Mouse (Mus musculus) heart, embryonic 12.5 days (tissue): ENCODE results near the gene Rmi2. TPM values are rescaled to one million over a fixed set of nuclear protein-coding genes. Genes with fewer than 3 reads are reported as not detected.

Source experiments
- ATAC-seq: fragments of 200-750 bp; cut with Nextera tagmentation; 2 replicates; pipeline ENCODE4 v1.8.0; 2017; ENCODE audit warnings: moderate TSS enrichment, moderate library complexity; ENCODE audit not compliant: insufficient number of reproducible peaks, low FRiP score
- H3K27ac ChIP-seq: fragments of 300-500 bp; sonication (generic); 2 replicates; pipeline ENCODE4 v1.5.1; 2016; ENCODE audit warnings: mild to moderate bottlenecking, moderate library complexity; ENCODE audit not compliant: poor library complexity, severe bottlenecking
- H3K27me3 ChIP-seq: fragments of 300-500 bp; sonication (generic); replicated peaks from 2 replicates; pipeline ENCODE4 v1.6.1; 2016; ENCODE audit warnings: mild to moderate bottlenecking, moderate library complexity
- H3K36me3 ChIP-seq: fragments of 300-500 bp; sonication (generic); 2 replicates; pipeline ENCODE4 v1.6.1; 2016; ENCODE audit warnings: mild to moderate bottlenecking, moderate library complexity
- H3K4me1 ChIP-seq: fragments of 300-500 bp; sonication (generic); replicated peaks from 2 replicates; pipeline ENCODE4 v1.6.1; 2016; ENCODE audit warnings: mild to moderate bottlenecking
- H3K4me2 ChIP-seq: fragments of 300-500 bp; sonication (generic); 2 replicates; pipeline ENCODE4 v1.6.1; 2016; ENCODE audit warnings: mild to moderate bottlenecking, moderate library complexity
- H3K4me3 ChIP-seq: fragments of 300-500 bp; sonication (generic); 2 replicates; pipeline ENCODE4 v1.5.1; 2016; ENCODE audit warnings: mild to moderate bottlenecking
- H3K9ac ChIP-seq: fragments of 300-500 bp; sonication (generic); 2 replicates; pipeline ENCODE4 v1.6.1; 2016; ENCODE audit warnings: mild to moderate bottlenecking, moderate library complexity
- H3K9me3 ChIP-seq: fragments of 300-500 bp; sonication (generic); replicated peaks from 2 replicates; pipeline ENCODE4 v1.6.1; 2016; ENCODE audit warnings: mild to moderate bottlenecking, moderate library complexity
- WGBS: fragments of 180-500 bp; shearing (Covaris S2); methylation state at CpG from one replicate; pipeline ENCODE4 v1.1.7; 2016; 5-methylcytosine and 5-hydroxymethylcytosine counted together
- polyA plus RNA-seq: library from polyadenylated mRNA; unstranded; fragments of >200 nt; fragmentation: Nextera tagmentation; extraction: Ambion mirVana; gene quantifications from 2 replicates; pipeline ENCODE4 v1.2.1, GENCODE M21; 2016

The Rmi2 gene
- polyA plus RNA-seq, 1 experiment from 2014 or later: 5.0 TPM

DNA sequence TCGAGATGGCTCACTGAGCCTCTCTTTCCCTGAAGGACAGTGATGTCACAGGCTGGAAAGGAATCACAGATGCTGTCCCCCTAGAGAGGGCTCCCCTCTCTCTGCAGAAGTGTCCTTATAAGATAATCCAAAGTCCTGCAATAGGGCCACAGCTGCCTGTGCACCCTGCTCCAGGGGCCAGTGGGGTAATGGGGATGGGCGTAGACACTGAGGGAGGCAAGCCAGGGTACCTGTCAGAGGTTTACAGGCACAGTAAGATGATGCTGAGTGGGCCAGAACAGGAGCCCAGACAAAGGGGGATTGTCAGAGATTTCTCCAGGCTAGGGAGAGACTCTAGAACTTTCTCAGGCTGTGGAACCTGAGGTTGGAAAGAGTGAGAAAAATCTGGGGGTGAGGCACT is 32.6 kb downstream of the Rmi2 start:
- Histone ChIP-seq H3K27me3 (peaks cover 13% of the 10 kb centered on the region; the same call in 1 of the 2 replicates), H3K9me3 (no peaks in the 10 kb centered on the region), H3K9ac (no peak overlapping the region), H3K4me1 (peaks cover 34% of the 10 kb centered on the region), H3K27ac (no peak overlapping the region), H3K36me3 (no peaks in the 10 kb centered on the region), H3K4me3 (no peak overlapping the region), H3K4me2 (no peak overlapping the region)
- ATAC-seq: no peak
- WGBS: 84% methylated on average over 2 of the region's 2 CpGs

DNA sequence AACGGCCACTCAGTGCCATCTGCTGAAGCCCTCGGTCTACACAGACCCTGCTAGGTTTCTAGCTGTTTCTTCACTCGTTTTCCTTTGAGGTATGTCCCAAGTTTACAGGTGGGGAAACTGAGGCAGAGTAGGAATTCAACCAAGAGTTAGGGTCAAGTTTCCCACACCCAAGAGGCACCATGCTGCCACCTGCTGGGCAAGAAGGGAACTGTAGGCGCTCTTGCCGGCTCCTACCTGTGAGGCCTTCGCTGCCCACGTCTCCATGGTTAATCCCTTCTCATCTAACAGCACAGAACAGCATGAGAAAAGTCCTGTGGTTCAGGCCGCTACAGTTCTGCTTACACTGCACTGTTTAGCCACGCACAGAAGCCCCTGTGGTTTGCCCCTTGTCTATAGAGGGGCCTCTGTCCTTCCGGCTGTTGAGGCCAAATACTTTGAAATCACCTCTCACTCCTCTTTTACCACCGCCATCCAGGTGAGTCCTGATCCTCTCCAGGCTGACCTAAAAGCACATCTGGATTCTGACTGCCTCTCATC is 33.1 kb downstream of the Rmi2 start:
- H3K4me1 ChIP-seq: peaks cover 34% of the 10 kb centered on the region
- ATAC-seq: no peak
- H3K36me3 ChIP-seq: no peaks in the 10 kb centered on the region
- H3K9me3 ChIP-seq: no peaks in the 10 kb centered on the region
- no peak overlapping the region for H3K27ac ChIP-seq
- no peak overlapping the region for H3K4me2 ChIP-seq
- WGBS: 36% methylated on average over 11 of the region's 11 CpGs
- H3K27me3 ChIP-seq: peaks cover 17% of the 10 kb centered on the region; the same call in 1 of the 2 replicates
- H3K9ac ChIP-seq: no peak overlapping the region
- no peak overlapping the region for H3K4me3 ChIP-seq

DNA sequence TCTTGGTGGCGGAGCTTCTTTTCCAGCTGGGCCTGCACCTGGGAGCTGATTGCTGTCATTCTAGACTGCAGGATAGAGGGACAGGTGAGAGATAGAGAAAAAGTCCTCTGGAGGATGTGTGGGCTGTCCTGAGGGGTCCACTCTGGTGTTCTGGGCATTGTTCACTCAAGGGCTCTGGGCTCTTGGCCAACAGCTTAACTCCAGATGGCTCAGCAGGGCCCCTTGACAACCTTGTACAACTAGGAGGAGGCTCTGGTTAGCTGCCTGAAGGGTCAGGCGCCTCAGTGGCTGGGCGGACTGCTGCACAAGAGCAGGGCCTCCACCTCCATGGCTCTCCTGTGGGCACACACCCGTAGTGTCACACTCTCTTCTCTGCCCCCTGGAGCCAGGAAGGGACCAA is 36.1 kb downstream of the Rmi2 start:
- peak overlapping the region; percentile 54; the same call in 1 of the 2 replicates for H3K27ac ChIP-seq
- peaks cover 27% of the 10 kb centered on the region; the same call in 1 of the 2 replicates for H3K27me3 ChIP-seq
- peak; percentile 58 for ATAC-seq
- no peaks in the 10 kb centered on the region for H3K9me3 ChIP-seq
- WGBS: 38% methylated on average over 4 of the region's 4 CpGs
- H3K4me3 ChIP-seq: no peak overlapping the region
- H3K36me3 ChIP-seq: no peaks in the 10 kb centered on the region
- no peak overlapping the region for H3K4me2 ChIP-seq
- peaks cover 43% of the 10 kb centered on the region for H3K4me1 ChIP-seq
- H3K9ac ChIP-seq: no peak overlapping the region

DNA sequence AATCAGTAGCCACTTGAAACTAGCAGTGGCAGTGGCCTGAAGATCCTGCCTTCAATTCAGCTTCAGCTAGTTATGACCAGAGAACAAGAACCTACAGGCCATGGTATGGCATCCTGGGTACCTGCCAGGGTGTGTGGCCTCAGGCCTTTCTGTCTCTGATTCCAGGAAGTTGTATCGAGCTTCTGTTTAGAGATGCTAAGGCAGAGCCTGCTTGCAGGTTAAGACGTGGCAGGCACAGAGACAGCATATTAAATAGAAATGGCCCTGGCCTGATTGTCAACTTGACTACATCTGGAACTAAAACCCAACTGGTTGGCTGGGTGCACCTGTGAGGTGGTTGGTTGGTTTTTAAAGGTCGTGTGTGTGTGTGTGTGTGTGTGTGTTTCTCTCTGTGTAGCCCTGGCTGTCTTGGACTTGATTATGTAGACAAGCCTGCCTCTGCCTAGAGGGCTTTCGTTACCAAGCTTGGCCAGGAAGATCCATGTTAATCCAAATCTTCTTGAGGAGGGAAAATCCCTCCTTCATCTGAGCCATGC is 38.0 kb downstream of the Rmi2 start:
- Histone ChIP-seq H3K4me1 (peaks cover 43% of the 10 kb centered on the region), H3K9ac (no peak overlapping the region), H3K4me2 (no peak overlapping the region), H3K9me3 (no peaks in the 10 kb centered on the region), H3K27me3 (peaks cover 16% of the 10 kb centered on the region; the same call in 1 of the 2 replicates), H3K4me3 (no peak overlapping the region), H3K27ac (no peak overlapping the region), H3K36me3 (no peaks in the 10 kb centered on the region)
- WGBS: 60% methylated on average over 4 of the region's 4 CpGs
- no peak for ATAC-seq

DNA sequence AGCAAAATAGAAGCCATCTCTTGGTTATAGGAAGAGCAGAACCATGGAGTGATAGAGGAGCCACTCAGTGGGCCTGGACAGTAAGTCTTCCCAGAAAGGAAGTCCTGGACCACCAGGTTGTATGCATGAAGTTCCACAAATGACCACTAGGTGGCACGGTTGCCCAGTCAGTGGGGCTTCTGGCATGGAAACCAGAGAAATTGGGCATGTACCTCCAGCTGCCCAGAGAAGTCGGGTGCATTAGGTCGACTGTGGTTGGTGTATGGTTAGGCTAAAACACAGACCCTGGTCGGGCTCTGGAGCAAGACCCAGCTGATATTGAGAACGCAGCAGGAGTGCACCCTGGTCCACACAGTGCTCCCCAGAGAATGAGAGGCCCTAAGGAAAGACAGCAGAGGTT is 38.8 kb downstream of the Rmi2 start:
- WGBS: 7% methylated on average over 5 of the region's 5 CpGs

DNA sequence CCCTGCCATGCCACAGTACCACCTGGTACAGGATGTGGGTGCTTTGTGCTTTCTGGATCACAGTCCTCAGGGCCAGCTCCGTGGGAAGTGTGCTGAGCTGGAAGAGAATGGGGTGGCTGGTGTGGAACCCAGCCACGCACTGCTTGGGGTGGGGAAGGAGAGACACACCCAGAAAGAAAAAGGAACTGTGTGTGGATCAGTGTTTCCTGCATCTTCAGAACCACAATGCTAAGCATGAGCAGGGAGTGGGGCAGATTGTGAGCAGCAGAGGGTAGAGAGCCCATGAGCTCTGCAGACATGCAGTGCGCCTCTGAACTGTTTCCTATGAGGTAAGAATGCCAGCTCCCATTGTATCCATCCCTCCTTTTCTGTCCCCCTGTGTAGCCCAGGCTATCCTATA is 43.4 kb downstream of the Rmi2 start:
- H3K9ac ChIP-seq: no peak overlapping the region
- 0 out of 2 replicates have a peak, but pooled peaks cover 11% of the 10 kb centered on the region for H3K4me1 ChIP-seq
- peaks cover 17% of the 10 kb centered on the region for H3K27me3 ChIP-seq
- no peak overlapping the region for H3K4me2 ChIP-seq
- WGBS: 75% methylated on average over 3 of the region's 3 CpGs
- no peaks in the 10 kb centered on the region for H3K36me3 ChIP-seq
- H3K9me3 ChIP-seq: no peaks in the 10 kb centered on the region
- no peak overlapping the region for H3K4me3 ChIP-seq
- ATAC-seq: no peak
- no peak overlapping the region for H3K27ac ChIP-seq

More for the DNA sequence above, 38.8 kb downstream of the Rmi2 start:
- no peak overlapping the region for H3K9ac ChIP-seq
- no peak overlapping the region for H3K27ac ChIP-seq
- no peak overlapping the region for H3K4me2 ChIP-seq
- H3K4me3 ChIP-seq: no peak overlapping the region
- peaks cover 23% of the 10 kb centered on the region; the same call in 1 of the 2 replicates for H3K27me3 ChIP-seq
- no peaks in the 10 kb centered on the region for H3K9me3 ChIP-seq
- peaks cover 43% of the 10 kb centered on the region for H3K4me1 ChIP-seq
- ATAC-seq: no peak
- H3K36me3 ChIP-seq: no peaks in the 10 kb centered on the region

DNA sequence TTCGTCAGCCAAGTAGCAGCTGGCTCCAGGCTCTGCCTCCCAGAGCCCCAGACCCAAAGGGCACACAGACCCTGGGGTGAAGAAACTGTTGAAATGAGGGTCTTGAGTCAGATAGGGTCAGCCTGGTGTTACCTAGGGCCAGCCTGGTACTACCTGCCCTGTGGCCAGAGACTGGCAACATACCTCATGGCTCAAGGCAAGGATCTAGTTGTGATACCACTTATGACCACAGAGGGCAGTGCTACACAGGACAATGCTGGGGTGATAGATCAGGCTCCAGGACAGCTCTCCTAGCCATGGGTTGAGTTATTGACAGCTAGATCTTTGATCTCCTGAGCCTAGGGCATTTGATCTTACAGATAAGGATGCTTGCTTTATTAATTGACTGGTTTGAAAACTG is 44.6 kb downstream of the Rmi2 start:
- Histone ChIP-seq H3K4me2 (no peak overlapping the region), H3K36me3 (no peaks in the 10 kb centered on the region), H3K27ac (no peak overlapping the region), H3K4me1 (0 out of 2 replicates have a peak, but pooled peaks cover 8% of the 10 kb centered on the region), H3K27me3 (peaks cover 10% of the 10 kb centered on the region; the same call in 1 of the 2 replicates), H3K9me3 (no peaks in the 10 kb centered on the region), H3K4me3 (no peak overlapping the region), H3K9ac (no peak overlapping the region)
- ATAC-seq: 0 out of 2 replicates have a peak, but pooled peaks have one; percentile 13
- 100% methylated on average over 1 of the region's 1 CpGs for WGBS

DNA sequence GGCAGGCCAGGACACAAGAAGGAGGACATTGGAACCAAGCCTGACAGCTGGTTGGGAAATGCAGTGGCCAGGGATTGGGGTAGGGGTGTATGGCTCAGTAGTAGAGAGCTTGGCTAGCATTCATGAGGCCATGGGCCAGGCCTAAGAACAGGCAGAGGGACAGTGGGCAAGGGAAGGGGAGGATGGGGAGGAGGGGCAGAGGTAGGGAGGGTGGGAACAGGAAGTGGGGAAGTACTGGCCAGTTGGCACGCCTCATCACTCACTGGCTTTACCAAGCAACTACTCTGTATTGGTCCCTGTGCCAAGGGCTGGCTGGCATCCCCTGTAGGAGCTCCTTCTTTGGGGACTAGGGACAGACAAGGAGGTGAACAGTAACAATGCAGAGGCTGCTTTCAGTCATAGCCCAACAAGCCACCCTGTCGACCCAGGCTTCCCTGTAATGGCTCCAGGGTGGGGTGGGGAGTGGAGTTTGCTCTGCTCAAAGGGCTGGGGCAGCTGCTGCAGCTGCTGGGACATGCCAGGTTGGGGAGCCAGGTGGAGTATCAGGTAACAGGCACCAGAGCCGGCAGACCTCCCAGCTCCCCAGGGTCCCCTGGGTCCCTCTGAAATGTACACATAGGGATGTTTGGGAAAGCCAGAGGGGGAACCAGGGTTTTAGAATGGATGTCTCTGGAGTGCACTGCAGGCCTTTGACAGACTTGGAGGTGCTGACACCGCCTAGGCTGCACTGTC is 46.5 kb downstream of the Rmi2 start:
- Histone ChIP-seq H3K9me3 (no peaks in the 10 kb centered on the region), H3K27ac (no peak overlapping the region), H3K4me2 (no peak overlapping the region), H3K27me3 (peaks cover 10% of the 10 kb centered on the region; the same call in 1 of the 2 replicates), H3K4me1 (no peaks in the 10 kb centered on the region), H3K36me3 (no peaks in the 10 kb centered on the region), H3K4me3 (no peak overlapping the region), H3K9ac (no peak overlapping the region)
- no peak for ATAC-seq
- 54% methylated on average over 4 of the region's 4 CpGs for WGBS

DNA sequence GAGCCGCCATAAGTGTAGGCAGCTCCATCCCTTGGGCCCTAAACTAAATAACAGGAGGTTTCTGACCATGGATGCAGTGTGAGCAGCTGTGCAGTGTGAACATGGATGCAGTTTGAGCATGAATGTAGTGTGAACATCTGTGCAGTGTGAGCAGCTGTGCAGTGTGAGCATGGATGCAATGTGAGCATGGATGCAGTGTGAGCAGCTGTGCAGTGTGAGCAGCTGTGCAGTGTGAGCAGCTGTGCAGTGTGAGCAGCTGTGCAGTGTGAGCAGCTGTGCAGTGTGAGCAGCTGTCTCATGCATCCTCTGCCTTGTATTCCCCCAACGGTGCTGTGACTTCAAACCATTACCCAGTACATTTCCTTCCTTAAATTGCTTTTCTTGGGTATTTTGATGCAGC is 52.6 kb downstream of the Rmi2 start:
- ATAC-seq: no peak
- H3K9me3 ChIP-seq: no peaks in the 10 kb centered on the region
- WGBS: 73% methylated on average over 2 of the region's 2 CpGs
- H3K4me3 ChIP-seq: no peak overlapping the region
- no peak overlapping the region for H3K9ac ChIP-seq
- no peak overlapping the region for H3K4me2 ChIP-seq
- H3K4me1 ChIP-seq: 0 out of 2 replicates have a peak, but pooled peaks cover 4% of the 10 kb centered on the region
- H3K27ac ChIP-seq: no peak overlapping the region
- no peaks in the 10 kb centered on the region for H3K27me3 ChIP-seq
- no peaks in the 10 kb centered on the region for H3K36me3 ChIP-seq

DNA sequence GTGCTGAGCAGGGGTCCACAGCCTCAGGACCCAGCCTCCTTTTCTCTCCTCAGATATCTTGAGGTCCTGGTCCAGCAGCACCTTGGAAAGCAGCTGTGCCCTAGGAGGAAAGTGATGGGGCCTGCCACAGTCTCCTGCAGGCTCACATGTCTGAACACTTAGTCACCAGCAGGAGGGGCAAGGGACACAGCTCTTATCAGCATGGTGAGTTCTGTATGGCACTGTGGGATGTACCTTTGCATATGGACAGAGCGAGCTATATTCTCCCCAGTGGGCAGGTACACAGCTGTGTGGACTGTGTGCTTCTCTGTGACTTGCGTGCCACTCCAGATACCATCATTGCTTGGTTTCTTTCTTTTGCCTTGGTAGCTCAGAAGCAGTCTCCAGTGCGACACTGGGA is 55.5 kb downstream of the Rmi2 start:
- 62% methylated on average over 3 of the region's 3 CpGs for WGBS
- H3K4me1 ChIP-seq: peaks cover 11% of the 10 kb centered on the region
- H3K4me3 ChIP-seq: no peak overlapping the region
- H3K4me2 ChIP-seq: no peak overlapping the region
- H3K9me3 ChIP-seq: no peaks in the 10 kb centered on the region
- 0 out of 2 replicates have a peak, but pooled peaks have one; percentile 29 for ATAC-seq
- H3K27ac ChIP-seq: no peak overlapping the region
- no peaks in the 10 kb centered on the region for H3K27me3 ChIP-seq
- H3K9ac ChIP-seq: no peak overlapping the region
- no peaks in the 10 kb centered on the region for H3K36me3 ChIP-seq

DNA sequence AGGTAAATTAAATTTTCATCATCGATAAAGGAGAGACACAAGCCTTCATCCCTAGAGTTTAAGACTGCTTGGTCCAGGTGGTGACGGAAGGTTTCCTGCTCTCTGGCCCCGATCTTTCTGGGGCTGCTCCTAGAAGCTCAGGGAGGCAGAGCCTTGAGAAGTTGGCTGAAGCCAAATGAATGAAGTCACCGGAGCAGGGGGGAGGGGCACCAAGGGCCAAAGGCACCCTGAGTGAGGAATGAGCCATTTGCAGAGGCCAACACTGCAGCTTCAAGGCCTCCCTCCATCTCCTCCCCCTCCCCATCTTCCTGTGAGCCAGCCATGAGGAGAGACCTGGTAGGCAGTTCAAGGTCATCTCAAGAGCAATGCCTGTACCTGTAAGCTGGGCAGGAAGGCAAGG is 58.3 kb downstream of the Rmi2 start:
- H3K27me3 ChIP-seq: no peaks in the 10 kb centered on the region
- no peak overlapping the region for H3K4me3 ChIP-seq
- H3K27ac ChIP-seq: no peak overlapping the region
- no peak overlapping the region for H3K4me2 ChIP-seq
- H3K36me3 ChIP-seq: no peaks in the 10 kb centered on the region
- WGBS: 60% methylated on average over 4 of the region's 4 CpGs
- H3K9ac ChIP-seq: no peak overlapping the region
- ATAC-seq: no peak
- peaks cover 8% of the 10 kb centered on the region; the same call in 1 of the 2 replicates for H3K9me3 ChIP-seq
- peaks cover 20% of the 10 kb centered on the region for H3K4me1 ChIP-seq
